Mouse (Mus musculus): ENCODE measurements around the gene Gbp7.

DNA sequence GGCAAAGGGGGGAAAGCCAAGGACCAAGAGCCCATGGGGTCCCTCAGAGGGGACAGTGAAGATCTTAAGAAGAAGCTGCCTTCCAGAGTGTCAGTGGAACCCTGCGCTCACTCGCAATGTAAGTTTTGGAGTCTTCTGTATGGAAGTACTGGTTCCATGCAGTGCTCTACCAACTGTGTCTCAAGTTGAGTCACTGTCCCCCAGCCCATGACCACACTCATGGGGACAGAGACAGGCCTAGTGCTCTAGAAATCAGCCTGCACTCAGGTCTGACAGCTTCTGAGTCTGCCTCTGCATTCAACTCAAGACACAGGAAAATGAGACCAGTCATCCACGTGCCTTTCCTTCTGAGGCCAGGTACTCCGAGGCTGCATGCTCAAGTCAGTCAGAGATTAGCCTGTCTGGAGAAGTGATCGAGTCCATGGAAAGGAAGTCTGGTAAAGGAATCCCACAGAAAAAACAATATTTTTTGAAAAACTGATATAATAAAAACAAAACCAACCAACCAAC is 34.9 kb upstream of the Gbp7 start:
- TF ChIP-seq CTCF (IDR thresholded peaks at IDR 0.05; ENCODE audit: borderline replicate concordance, insufficient read depth, low read length) (no peak), POLR2A (IDR thresholded peaks at IDR 0.05; ENCODE audit: low read depth, low read length) (no peak)
